Mouse (Mus musculus) neural tube, embryonic 13.5 days (tissue): ENCODE results near the gene Cltc. TPM values are rescaled to one million over a fixed set of nuclear protein-coding genes. Genes with fewer than 3 reads are reported as not detected.

Experiments
- ATAC-seq: fragments of 200-750 bp; cut with Nextera tagmentation; 2 replicates; pipeline ENCODE4 v1.8.0; 2017; ENCODE audit warnings: low read depth, mild to moderate bottlenecking, moderate TSS enrichment, moderate library complexity
- H3K27ac ChIP-seq: fragments of 300-500 bp; sonication (generic); replicated peaks from 2 replicates; pipeline ENCODE4 v1.5.1; 2015; ENCODE audit warnings: moderate library complexity, mild to moderate bottlenecking, inconsistent platforms
- H3K27me3 ChIP-seq: fragments of 300-500 bp; sonication (generic); 2 replicates; pipeline ENCODE4 v1.6.1; 2015; ENCODE audit warnings: mild to moderate bottlenecking, inconsistent platforms
- H3K36me3 ChIP-seq: fragments of 300-500 bp; sonication (generic); 2 replicates; pipeline ENCODE4 v1.6.1; 2015; ENCODE audit warnings: mild to moderate bottlenecking, inconsistent platforms
- H3K4me1 ChIP-seq: fragments of 300-500 bp; sonication (generic); replicated peaks from 2 replicates; pipeline ENCODE4 v1.6.1; 2015; ENCODE audit warnings: inconsistent platforms
- H3K4me2 ChIP-seq: fragments of 300-500 bp; sonication (generic); 2 replicates; pipeline ENCODE4 v1.6.1; 2015; ENCODE audit warnings: inconsistent platforms, mild to moderate bottlenecking, moderate library complexity
- H3K4me3 ChIP-seq: fragments of 300-500 bp; sonication (generic); 2 replicates; pipeline ENCODE4 v1.5.1; 2015; ENCODE audit warnings: mild to moderate bottlenecking, inconsistent platforms
- H3K9ac ChIP-seq: fragments of 300-500 bp; sonication (generic); 2 replicates; pipeline ENCODE4 v1.6.1; 2015; ENCODE audit warnings: moderate library complexity, mild to moderate bottlenecking, inconsistent platforms
- H3K9me3 ChIP-seq: fragments of 300-500 bp; sonication (generic); 2 replicates; pipeline ENCODE4 v1.6.1; 2016; ENCODE audit warnings: inconsistent platforms
- WGBS: fragments of 180-500 bp; shearing (Covaris S2); methylation state at CpG from one replicate; pipeline ENCODE4 v1.1.7; 2015; 5-methylcytosine and 5-hydroxymethylcytosine counted together
- polyA plus RNA-seq: library from polyadenylated mRNA; unstranded; fragments of >200 nt; fragmentation: Nextera tagmentation; extraction: Ambion mirVana; gene quantifications from 2 replicates; pipeline ENCODE4 v1.2.1, GENCODE M21; 2015

The Cltc gene
- polyA plus RNA-seq, 1 experiment from 2014 or later = 140 TPM

GRCm38 (mm10) chr11:86737301-86738000, 19.9 kb downstream of the Cltc start:
- Histone ChIP-seq H3K4me2 (no peak overlapping the region), H3K4me1 (no peaks in the 10 kb centered on the region), H3K9me3 (no peaks in the 10 kb centered on the region)

GRCm38 (mm10) chr11:86734993-86735392, 22.4 kb downstream of the Cltc start:
- 91% methylated on average over 4 of the region's 4 CpGs for WGBS
- H3K4me3 ChIP-seq = no peak overlapping the region
- ATAC-seq = no peak
- H3K9me3 ChIP-seq = no peaks in the 10 kb centered on the region
- no peak overlapping the region for H3K9ac ChIP-seq
- no peak overlapping the region for H3K27ac ChIP-seq
- H3K4me2 ChIP-seq = no peak overlapping the region
- H3K27me3 ChIP-seq = no peaks in the 10 kb centered on the region
- peaks cover 41% of the 10 kb centered on the region for H3K36me3 ChIP-seq
- H3K4me1 ChIP-seq = no peaks in the 10 kb centered on the region

More at GRCm38 (mm10) chr11:86737301-86738000, 19.9 kb downstream of the Cltc start:
- peaks cover 25% of the 10 kb centered on the region for H3K36me3 ChIP-seq
- H3K27me3 ChIP-seq = no peaks in the 10 kb centered on the region
- H3K4me3 ChIP-seq = no peak overlapping the region
- no peak for ATAC-seq
- 81% methylated on average over 8 of the region's 8 CpGs for WGBS
- no peak overlapping the region for H3K27ac ChIP-seq
- no peak overlapping the region for H3K9ac ChIP-seq

- H3K9me3 ChIP-seq = no peaks in the 10 kb centered on the region
Observed at GRCm38 (mm10) chr11:86734241-86734939, 23.0 kb downstream of the Cltc start.

GRCm38 (mm10) chr11:86731443-86731842, 25.9 kb downstream of the Cltc start:
- peaks cover 67% of the 10 kb centered on the region for H3K36me3 ChIP-seq
- no peak for ATAC-seq

More at GRCm38 (mm10) chr11:86734241-86734939, 23.0 kb downstream of the Cltc start:
- Histone ChIP-seq H3K27ac (no peak overlapping the region), H3K9ac (no peak overlapping the region), H3K4me2 (no peak overlapping the region), H3K36me3 (peaks cover 46% of the 10 kb centered on the region), H3K4me3 (no peak overlapping the region), H3K27me3 (no peaks in the 10 kb centered on the region), H3K4me1 (no peaks in the 10 kb centered on the region)
- whole genome bisulfite sequencing = 75% methylated on average over 10 of the region's 10 CpGs
- ATAC-seq = no peak

GRCm38 (mm10) chr11:86725607-86726006, 31.8 kb downstream of the Cltc start:
- peaks cover 64% of the 10 kb centered on the region for H3K36me3 ChIP-seq
- H3K4me1 ChIP-seq = no peaks in the 10 kb centered on the region
- H3K9me3 ChIP-seq = no peaks in the 10 kb centered on the region
- H3K9ac ChIP-seq = no peak overlapping the region
- no peaks in the 10 kb centered on the region for H3K27me3 ChIP-seq
- H3K4me2 ChIP-seq = no peak overlapping the region
- ATAC-seq = no peak
- H3K27ac ChIP-seq = no peak overlapping the region
- H3K4me3 ChIP-seq = no peak overlapping the region

More at GRCm38 (mm10) chr11:86731443-86731842, 25.9 kb downstream of the Cltc start:
- Histone ChIP-seq H3K4me3 (no peak overlapping the region), H3K27ac (no peak overlapping the region), H3K27me3 (no peaks in the 10 kb centered on the region), H3K9ac (no peak overlapping the region), H3K4me1 (no peaks in the 10 kb centered on the region), H3K4me2 (no peak overlapping the region), H3K9me3 (no peaks in the 10 kb centered on the region)
- 88% methylated on average over 2 of the region's 2 CpGs for WGBS

- Histone ChIP-seq H3K27ac (no peak overlapping the region), H3K4me1 (no peaks in the 10 kb centered on the region), H3K4me2 (no peak overlapping the region), H3K9me3 (no peaks in the 10 kb centered on the region), H3K9ac (no peak overlapping the region), H3K27me3 (no peaks in the 10 kb centered on the region), H3K36me3 (peaks cover 66% of the 10 kb centered on the region), H3K4me3 (no peak overlapping the region)
- WGBS = 93% methylated on average over 7 of the region's 7 CpGs
- no peak for ATAC-seq
Observed at GRCm38 (mm10) chr11:86724982-86725381, 32.4 kb downstream of the Cltc start.

GRCm38 (mm10) chr11:86724004-86724403, 33.4 kb downstream of the Cltc start:
- Histone ChIP-seq H3K4me2 (no peak overlapping the region), H3K9me3 (no peaks in the 10 kb centered on the region), H3K27ac (no peak overlapping the region), H3K4me1 (no peaks in the 10 kb centered on the region), H3K4me3 (no peak overlapping the region), H3K27me3 (no peaks in the 10 kb centered on the region), H3K36me3 (peaks cover 67% of the 10 kb centered on the region), H3K9ac (no peak overlapping the region)
- 96% methylated on average over 3 of the region's 3 CpGs for WGBS
- ATAC-seq = no peak

GRCm38 (mm10) chr11:86719390-86719789, 38.0 kb downstream of the Cltc start:
- no peak for ATAC-seq
- no peak overlapping the region for H3K4me3 ChIP-seq

GRCm38 (mm10) chr11:86718369-86718768, 39.0 kb downstream of the Cltc start:
- H3K9ac ChIP-seq = no peak overlapping the region
- H3K27ac ChIP-seq = no peak overlapping the region
- no peaks in the 10 kb centered on the region for H3K9me3 ChIP-seq
- H3K4me1 ChIP-seq = no peaks in the 10 kb centered on the region
- ATAC-seq = no peak
- H3K4me2 ChIP-seq = no peak overlapping the region
- H3K27me3 ChIP-seq = no peaks in the 10 kb centered on the region
- H3K4me3 ChIP-seq = no peak overlapping the region
- 96% methylated on average over 3 of the region's 3 CpGs for WGBS
- peaks cover 62% of the 10 kb centered on the region for H3K36me3 ChIP-seq

More at GRCm38 (mm10) chr11:86719390-86719789, 38.0 kb downstream of the Cltc start:
- WGBS = 91% methylated on average over 8 of the region's 8 CpGs
- Histone ChIP-seq H3K36me3 (peaks cover 68% of the 10 kb centered on the region), H3K27me3 (no peaks in the 10 kb centered on the region), H3K4me1 (no peaks in the 10 kb centered on the region), H3K9ac (no peak overlapping the region), H3K27ac (no peak overlapping the region), H3K4me2 (no peak overlapping the region), H3K9me3 (no peaks in the 10 kb centered on the region)

- ATAC-seq = no peak
- Histone ChIP-seq H3K27ac (no peak overlapping the region), H3K4me3 (no peak overlapping the region), H3K4me2 (no peak overlapping the region), H3K9me3 (no peaks in the 10 kb centered on the region), H3K4me1 (no peaks in the 10 kb centered on the region), H3K36me3 (peaks cover 63% of the 10 kb centered on the region), H3K27me3 (no peaks in the 10 kb centered on the region), H3K9ac (no peak overlapping the region)
- WGBS = 93% methylated on average over 6 of the region's 6 CpGs
Observed at GRCm38 (mm10) chr11:86717306-86718065, 39.9 kb downstream of the Cltc start.

GRCm38 (mm10) chr11:86714606-86715005, 42.8 kb downstream of the Cltc start:
- Histone ChIP-seq H3K4me2 (no peak overlapping the region), H3K36me3 (peaks cover 70% of the 10 kb centered on the region), H3K4me3 (no peak overlapping the region), H3K4me1 (no peaks in the 10 kb centered on the region), H3K27me3 (no peaks in the 10 kb centered on the region), H3K9ac (no peak overlapping the region), H3K9me3 (no peaks in the 10 kb centered on the region), H3K27ac (no peak overlapping the region)
- no peak for ATAC-seq

- Histone ChIP-seq H3K27ac (no peak overlapping the region), H3K4me1 (no peaks in the 10 kb centered on the region), H3K9me3 (no peaks in the 10 kb centered on the region), H3K4me3 (no peak overlapping the region), H3K27me3 (no peaks in the 10 kb centered on the region), H3K4me2 (no peak overlapping the region), H3K9ac (no peak overlapping the region), H3K36me3 (peaks cover 87% of the 10 kb centered on the region)
- WGBS = 95% methylated on average over 4 of the region's 4 CpGs
- ATAC-seq = no peak
Observed at GRCm38 (mm10) chr11:86701151-86701550, 56.2 kb downstream of the Cltc start.
